Mouse (Mus musculus) ES-CJ7 (cell line): ENCODE results near the gene Itpr3.

Experiments
- DNase-seq: peaks from one replicate; pipeline ENCODE4 v3.0.0; 2011; ENCODE audit warnings: low read depth, low spot score

Itpr3 gene

GRCm38 (mm10) chr17:27144152-27144551, 87.0 kb downstream of the Itpr3 start:
- no peak for DNase-seq

DNA sequence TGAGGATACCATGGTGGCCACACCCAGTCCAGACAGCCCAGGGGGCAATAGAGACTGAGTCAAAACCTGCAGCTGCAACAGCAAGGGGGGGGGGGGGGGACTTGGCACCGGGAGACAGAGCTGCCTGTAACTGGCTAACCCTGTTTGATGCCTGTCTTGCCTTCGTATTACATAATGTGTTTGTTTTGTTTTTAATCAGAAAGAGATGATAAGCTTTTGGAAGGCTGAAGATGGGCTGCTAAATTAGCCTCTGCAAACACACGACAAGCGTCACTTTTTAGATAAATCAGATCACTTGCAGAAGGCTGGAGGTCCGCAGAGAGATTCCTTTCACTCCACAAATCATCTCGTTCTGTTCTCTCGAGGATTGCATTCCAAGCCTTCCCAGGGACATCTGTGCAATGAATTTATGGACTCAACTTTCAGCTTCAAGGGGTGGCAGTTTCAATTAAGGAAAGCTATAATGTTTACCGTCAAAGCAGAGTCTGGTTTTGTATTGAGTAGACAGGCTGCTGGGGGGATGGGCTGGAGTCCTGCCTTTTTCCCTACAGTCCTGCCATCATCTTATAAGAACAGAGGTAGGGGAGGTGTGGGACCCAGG, 89.3 kb downstream of the Itpr3 start:
- no peak for DNase-seq

- no peak for DNase-seq
These were observed 93.8 kb downstream of the Itpr3 start for GRCm38 (mm10) chr17:27150871-27151270.

DNA sequence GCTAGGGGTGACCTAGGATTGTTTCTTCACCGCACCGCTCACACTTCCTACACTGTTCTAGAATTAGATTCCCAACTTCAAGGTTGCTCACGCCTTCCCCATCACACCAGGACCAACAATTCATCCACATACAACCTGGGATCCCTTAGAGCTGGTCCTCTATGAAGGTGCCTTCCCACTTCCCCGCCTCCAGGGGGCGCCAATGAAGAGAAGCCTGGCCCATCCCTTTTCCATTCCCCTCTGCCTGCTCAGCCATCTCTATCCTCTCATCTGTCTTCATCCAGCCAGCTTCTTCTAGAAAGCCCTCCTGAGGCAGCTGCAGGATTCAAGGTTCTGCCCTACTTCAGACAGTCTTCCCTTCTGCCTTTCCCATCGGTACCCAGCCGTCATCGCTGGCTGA, 94.3 kb downstream of the Itpr3 start:
- DNase-seq: peak; percentile 56

DNA sequence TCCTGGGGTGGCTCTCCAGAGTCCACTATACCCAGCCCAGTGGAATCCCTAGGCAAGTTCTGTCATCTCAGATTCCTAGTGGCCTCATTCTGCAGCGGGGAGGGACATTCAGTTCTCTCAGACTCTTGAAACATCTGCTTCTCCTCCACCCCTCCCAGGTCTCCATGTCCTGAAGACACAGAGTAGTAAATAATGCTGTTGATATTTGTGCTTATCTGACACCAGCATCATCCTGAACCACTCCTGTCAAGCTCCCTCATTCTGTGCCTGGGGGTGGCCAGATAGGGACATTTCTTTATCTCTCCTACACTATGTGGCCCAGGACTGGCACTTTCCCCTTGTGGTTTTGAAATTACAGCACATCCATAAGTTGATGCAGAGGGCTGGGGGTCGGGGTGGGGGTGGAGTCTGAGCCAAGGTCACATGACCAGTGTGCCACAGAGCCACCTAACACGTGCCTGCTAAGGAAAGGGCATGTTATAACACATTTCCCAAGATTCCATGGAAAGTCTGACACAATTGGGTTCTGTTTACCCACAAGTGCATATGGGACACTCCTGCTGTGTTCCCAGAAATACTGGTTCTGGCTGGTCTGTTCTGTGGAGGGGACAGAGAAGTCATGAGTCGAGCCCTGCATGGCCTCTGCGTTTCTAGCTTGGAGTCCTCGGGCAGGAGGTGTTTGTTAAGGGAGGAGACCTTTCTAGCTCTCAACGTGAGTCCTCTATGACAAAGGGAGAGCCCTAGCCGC, 96.0 kb downstream of the Itpr3 start:
- DNase-seq: no peak

DNA sequence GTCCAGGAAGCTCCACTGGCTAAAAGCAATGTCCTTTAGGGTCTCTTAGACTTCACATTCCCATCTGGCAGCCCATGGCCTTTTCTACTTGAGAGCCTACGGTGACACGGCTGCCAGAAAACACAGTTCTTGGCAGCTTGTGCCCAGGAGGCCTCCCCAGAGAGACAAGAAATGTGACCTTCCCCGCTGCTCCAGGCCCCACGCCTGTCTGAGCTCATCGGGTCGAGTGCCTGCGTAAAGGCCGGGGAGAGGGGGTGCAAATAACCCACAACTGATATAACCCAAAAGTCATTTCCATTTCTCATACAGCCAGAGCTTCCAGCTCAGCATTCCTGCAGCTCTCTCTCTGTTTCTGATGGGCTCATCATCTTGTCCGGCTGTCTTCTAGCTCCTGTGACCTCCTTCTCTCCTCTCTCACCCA, 96.7 kb downstream of the Itpr3 start:
- no peak for DNase-seq

DNA sequence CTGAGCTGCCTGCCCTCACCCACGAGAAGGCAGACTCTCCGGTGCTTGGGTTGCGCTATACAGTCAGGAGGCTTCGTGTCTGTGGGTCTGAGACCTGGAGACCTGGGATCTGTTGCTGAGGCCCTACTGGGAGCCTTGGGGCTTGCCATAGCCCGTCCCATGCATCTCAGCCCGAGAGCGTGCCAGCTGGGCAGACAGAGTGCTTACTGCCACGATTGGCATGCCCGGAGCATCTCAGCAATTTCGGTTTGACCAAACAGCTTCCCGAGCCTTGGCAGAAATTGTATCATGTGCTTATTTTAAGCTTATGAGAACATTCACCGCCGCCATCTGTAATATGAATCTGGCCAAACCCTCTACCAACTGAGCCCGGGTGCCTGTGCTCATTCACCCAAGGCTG, 97.2 kb downstream of the Itpr3 start:
- no peak for DNase-seq

DNA sequence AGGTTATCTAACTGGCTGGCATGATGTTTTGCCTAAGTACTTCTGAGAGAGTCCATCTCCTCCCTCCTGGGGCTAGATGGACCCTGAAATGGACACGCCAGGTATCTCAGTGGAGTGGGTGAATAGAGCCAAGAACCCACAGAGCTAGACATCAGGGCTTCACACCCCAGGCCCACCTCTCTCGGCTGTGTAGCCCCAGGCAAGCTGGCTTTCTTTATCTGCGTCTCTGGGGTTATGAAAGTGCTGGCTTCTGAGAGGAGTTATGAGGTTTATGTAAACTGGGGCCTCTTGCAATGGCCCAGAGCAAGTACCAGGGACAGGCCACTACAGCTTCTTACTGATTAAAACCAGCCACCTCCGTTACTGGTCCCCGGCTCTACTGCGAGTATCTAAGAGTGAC, 97.8 kb downstream of the Itpr3 start:
- DNase-seq: no peak

DNA sequence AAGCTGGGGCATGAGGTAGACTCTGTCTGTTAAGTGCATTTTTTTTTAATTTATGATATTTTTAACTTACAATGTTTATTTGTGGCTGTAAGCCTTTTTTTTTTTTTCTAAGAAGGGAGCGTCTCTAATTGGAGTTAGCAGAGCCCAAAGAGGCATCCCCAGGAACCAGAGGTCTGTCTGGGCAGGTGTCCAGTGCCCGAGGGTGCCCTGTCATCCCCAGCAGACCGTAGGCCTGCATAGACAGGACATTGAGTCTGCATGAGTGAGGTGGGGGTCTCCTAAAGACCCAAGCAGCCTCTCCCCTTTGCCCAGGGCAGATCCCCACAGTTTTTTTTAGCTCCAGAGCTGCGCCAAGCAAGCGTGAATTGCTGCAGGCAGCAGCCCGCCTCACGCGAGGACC, 98.6 kb downstream of the Itpr3 start:
- no peak for DNase-seq

GRCm38 (mm10) chr17:27158439-27158838, 101.3 kb downstream of the Itpr3 start:
- DNase-seq: no peak

GRCm38 (mm10) chr17:27159169-27159568, 102.1 kb downstream of the Itpr3 start:
- DNase-seq: no peak

DNA sequence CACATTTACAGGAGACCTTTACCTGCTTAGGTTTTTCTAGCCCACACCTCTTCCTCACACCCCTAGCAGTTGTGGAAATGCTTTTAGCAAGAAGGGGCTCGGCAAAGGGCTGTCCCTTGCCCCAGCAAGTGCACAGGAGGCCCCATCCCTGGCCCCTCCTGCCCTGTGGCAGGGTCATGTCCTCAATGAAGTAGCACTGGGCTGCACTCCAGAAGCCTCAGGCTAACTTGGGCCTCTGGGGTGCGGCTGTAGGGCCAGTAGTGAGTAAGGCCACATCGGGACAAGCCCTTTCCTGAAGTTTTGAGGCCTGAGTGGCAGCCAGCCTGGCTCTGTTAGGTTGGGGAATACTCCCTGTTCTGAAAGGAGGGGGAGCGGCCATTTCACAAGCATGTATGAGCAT, 103.8 kb downstream of the Itpr3 start:
- DNase-seq: no peak

DNA sequence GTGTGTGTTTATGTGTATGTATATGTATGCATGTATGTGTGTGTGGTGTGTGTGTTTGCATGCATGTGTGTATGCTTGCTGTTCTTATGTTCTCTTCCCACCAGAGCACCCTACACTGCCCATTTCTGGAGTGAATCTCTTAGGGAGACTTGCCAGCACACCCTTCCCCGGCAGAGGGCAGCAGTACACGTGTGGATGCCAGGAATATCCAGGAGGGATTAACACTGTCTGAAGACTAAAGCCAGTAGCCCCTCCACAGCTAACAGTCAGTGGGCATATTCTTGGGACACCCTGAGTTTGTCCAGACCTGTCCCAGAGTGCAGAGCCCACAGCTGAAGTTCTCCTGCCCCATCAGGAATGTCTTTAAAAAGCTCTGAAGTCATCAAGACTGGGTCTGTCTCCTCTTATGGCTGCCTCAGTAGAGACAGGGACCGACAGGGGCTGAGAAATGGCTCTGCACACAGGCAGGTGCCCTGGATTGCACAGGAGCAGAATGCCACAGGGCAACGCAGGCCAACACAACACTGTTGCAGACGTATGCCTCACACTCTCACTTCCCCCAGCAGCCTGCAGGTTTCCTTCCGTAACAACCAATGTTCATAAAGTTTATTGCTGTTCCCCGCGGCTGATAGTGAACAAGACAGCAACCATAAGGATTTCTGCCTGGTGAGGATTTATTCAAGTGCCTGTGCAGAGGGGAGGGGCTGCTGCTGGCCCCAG, 108.1 kb downstream of the Itpr3 start:
- DNase-seq: peak; percentile 58

DNA sequence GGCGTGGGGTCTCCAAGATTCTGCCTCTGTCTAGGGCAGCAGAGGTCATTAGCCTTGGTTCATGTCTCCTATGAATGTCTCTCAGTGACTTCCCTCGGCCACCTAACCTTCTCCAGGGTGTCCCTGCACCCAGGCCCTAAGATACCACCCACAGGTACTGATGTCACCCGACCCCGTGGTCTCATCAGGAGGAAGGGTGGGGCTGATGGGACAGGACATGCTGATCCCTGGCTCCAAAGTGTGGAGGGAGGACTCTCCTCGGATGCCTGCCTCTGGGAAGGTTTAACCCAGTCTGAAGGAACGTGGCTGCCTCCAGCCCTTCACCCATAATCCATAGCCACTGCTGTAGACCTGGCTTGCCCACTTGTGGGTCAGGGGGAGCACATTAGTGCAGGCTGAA, 109.8 kb downstream of the Itpr3 start:
- no peak for DNase-seq

GRCm38 (mm10) chr17:27167545-27167944, 110.4 kb downstream of the Itpr3 start, which contains the start of gene Ip6k3:
TSS of gene Ip6k3 (minus strand) at chr17:27167795.
- no peak for DNase-seq

DNA sequence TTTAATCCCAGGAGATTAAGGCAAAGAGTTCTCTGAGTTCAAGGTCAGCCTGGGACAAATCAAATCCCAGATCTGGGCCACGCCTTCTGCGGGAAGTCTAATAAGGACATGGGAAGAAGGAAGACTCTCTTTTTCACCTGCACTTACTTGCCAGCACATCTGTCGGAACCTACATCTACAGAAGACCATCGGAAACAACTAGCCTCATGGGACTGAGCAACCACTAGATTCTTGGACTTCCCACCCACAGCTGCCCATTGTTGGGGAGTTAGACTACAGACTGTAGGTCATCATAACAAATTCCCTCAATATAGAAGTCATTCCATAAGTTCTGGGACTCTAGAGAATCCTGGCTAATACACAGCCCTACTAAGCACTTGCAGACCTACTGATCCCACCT, 111.5 kb downstream of the Itpr3 start:
- DNase-seq: no peak

- DNase-seq: no peak
These were observed 113.0 kb downstream of the Itpr3 start for GRCm38 (mm10) chr17:27169952-27170695.

DNA sequence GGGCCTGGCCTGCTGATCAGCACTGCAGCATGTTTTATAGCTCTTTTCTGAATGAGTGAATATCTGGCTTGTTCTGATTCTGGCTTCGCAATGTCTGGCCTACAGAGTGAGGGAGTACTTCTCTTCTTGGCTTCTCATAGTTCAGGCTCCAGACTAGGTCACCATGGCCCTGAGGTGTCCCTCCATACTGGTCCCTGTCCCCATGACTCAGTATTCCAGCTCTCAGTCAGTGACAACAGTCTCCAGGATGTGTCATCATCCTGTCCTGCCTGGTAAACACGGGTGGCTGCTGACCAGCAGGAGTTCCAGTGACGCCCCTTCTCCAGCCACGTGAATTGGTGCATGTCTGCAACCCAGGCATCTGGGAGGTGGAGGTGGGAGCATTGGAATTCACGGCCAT, 114.0 kb downstream of the Itpr3 start:
- DNase-seq: no peak
